Mouse (Mus musculus): ENCODE results near the gene Htr5b.

Gene Htr5b

DNA sequence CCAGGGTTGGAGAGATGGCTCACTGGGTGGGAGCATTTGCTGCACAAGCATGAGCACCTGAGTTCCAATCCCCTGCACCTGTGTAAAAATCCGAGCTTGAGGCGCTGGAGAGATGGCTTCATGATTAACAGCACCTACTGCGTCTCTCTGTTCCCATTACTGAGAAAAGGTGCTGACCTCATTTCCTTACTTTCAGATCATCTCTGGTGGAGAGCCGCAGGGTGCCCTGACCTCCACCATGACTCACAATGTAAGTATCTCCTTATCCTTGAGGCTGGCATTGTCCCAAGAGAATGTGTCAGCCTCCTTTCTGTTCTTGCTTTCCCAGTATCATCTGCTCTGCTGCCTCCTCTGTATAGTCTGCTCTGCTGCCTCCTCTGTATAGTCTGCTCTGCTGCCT lies 45.2 kb downstream of the Htr5b start:
- DNase-seq: no peak

DNA sequence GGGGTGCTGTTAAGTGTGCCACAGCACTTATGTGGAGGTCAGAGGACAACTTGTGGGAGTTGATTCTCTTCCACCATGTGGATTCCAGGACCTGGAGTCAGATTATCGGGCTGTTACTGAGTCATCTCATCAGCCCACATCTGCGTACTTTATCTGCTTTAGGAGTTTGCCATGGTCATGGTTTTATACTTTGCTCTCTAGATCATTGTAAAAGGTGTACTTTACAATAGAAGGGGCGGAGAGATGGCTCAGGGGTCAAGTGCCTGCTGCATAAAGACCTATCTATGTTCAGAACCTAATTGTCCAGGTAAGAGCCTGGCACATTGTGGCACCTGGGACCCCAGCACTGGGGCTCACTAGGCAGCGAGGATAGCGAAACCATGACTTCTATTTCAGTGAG lies 48.9 kb downstream of the Htr5b start:
- no peak for DNase-seq

DNA sequence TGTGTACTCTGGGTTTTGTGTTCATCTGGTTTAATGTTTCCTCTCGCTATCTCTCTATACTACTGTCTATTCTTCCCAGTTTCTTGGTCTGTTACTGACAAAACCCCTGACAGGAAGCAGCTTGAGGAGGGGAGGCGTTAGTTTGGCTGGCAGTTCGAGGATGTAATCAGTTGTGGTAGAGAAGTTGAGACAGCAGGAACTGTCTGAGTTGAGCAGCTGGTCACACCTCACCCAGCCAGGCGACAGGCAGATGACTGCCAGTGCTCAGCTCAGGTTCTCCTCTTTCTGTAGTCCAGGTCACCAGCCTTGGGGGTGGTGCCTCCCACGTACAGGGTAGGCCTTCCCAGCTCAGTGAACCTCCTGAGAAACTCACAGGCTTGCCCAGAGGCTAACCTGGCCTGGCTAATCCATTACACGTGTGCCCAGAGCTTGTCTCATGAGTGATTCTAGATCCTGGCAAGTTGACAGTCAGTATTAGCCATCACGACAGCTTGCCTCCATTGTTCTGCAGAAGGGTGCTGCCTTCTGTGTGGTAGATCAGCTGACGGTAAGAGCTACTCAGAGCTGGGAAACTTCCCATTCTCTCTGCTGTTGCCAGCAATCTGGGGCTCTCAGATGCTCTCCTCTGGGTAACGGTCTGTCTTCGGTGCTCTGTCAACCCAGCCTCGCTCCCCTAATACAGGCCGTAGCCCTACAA lies 49.8 kb downstream of the Htr5b start:
- DNase-seq: no peak

DNA sequence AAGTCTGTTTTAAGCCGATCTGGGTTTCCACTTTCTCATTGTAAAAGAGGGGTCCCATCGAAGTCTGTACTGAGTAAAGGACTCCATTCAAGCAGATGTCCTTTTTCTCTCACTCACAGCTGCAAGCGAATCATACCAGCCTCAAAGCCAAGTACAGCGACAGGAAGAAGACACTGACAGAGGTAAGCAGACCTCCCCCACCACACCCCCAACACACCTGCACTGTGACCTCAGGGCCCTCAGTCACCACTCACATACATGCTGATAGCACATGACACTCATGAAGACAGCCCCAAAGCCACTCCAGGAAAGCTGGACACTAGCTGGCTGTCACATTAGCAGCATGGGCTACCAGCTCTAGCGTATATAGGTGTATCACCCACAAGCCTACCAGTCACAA lies 50.5 kb downstream of the Htr5b start:
- DNase-seq: no peak

DNA sequence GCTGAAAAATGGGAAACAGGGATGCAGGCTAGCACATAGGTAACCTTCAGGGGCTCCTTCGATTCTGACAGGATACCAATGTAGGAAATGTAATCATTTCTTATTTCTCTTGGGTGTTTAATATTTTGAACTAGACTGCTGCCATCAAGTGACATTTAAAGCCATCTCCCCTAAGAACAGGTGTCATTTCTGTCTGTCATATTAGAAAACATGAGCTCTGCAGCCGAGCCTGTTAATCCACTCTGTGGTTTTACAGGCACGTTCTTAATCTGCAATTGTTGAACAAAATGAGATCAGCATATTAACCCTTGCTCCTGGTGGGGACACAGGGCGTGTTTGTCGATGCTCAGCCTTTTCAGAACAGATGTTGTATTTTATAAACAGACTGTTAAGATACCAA lies 56.8 kb downstream of the Htr5b start:
- no peak for DNase-seq

DNA sequence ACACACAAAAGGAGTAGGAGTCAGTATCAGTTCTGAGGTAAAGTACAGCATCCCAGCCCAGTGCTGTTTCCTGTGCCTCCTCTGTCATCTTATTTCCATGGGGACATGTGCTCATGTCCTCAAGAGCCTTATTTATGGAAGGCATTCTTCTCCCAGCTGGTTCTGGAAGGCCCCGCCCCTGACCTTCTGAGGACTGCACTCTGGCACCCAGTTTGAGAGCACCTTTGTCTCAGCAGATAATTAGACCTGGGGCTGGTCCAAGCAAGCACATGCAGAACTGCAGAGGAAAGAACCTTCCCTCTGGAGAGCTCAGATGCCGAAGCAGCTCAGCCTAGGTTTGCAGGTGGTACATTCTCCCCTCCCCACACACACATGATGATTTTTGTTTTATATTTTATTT lies 60.0 kb downstream of the Htr5b start:
- no peak for DNase-seq

DNA sequence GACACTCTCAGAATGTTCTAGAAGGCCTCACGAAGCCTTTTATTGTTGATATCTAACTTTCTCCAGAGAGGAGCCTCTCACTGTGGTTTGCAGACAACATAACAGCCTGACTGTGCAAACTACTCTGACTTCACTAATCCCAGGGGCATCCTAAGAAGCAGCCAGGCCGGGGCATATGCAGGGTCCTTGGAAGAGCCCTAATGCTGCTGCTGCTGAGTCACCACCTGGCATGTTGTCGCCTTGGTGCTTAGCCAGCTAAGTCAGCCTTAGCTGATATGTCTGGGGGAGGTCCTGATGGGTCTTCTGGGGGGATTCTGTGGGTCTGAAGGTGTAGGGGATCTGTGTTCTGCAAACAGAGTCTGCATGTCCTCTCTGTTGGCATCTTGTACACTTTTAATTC lies 62.0 kb downstream of the Htr5b start:
- DNase-seq: no peak

DNA sequence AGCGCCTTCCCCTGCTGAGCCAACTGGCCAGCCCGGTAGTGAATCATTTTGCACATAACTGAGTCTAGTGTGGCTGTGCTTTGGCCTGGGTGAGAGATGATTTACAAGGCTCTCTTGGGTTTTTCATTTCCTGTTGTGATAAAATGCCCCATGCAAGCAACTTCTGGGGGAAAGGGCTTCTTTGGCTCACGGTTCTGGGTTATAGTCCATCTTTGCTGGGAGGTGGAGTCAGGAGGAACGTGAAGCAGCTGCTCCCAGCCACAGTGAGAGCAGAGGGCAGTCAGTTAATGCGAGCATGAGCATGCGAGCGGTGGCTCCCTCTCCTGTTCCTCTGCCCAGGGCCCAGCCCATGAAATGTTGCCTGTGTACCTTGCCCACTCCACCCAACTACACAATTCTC lies 64.5 kb downstream of the Htr5b start:
- no peak for DNase-seq

DNA sequence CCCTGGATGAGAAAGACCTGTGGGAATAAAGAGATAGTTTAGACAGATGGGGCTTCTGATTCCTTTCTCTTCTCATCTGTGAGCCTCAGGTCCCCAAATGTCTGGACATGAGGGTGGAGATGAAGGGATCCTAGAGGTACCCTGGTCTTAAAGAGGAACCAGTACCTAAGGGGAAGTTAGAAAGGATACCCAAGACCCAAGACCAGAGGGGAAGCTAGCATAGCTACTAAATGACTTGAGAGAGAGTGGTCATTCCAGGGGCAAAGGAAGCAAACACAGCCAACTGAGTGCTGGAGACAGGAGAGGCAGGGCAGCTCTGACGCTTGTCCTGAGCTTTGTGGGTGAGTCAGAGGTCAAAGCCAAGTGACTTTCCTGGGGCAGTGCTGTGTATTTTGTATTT lies 65.6 kb downstream of the Htr5b start:
- DNase-seq: no peak

DNA sequence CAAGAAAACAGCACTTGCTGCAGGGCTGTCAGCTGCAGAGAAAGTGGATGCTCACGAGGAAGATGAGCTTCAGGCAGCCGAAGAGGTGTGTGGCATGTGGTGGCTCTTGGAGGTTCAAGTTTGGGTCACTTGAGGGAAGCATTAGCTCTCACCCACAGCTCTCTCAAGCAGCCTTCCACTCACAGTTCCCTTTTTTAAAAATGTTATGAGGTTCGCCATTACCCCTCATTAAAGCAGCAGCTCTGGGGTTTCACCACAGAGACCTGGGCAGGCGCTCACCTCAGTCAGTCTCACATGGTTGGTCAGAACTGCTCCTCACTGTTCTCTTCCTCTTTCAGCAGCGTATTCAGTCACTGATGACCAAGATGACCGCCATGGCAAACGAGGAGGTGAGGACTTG lies 66.4 kb downstream of the Htr5b start:
- no peak for DNase-seq

DNA sequence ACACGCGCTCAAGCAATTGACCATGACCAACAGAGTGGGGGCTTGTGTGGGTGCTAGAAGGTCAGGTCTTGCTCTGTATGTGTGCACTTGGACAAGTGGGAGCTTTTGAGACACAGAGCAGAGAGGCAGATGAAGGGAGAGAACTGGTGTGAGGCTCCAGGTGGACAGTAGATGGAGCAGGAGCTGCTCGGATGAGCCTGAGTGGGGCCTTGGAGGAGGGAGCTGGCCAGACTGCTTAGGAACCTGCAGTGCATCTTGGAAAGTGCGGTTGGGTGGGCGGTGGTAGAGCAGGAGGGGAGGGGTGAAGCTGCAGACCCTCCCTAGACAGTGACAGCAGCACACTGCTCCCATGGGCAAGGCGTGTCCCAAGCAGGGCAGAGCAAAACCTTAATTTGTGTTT lies 68.2 kb downstream of the Htr5b start:
- no peak for DNase-seq
